Comparison of ENCODE assay signal across 24 mouse cellular contexts in genomic region chr6:138011955-138012354, GRCm38 (mm10).
"Had no signal": no experiment of that assay in that cellular context is flagged by ENCODE, and none has a peak within 500 bp of the region (broad histone marks: within the 10 kb centered on the region; RNA-seq: fewer than 3 reads in every experiment).

No protein-coding gene starts in this region.

- H3K36me3 ChIP-seq: heart, embryonic 10.5 days; heart, embryonic 12.5 days; intestine, embryonic 15.5 days; kidney, embryonic 15.5 days; limb, embryonic 13.5 days; limb, embryonic 15.5 days had no signal

- DNase-seq: forebrain, postnatal 0 days; gastrocnemius, postnatal 14 days; gastrocnemius, postnatal 36 days; heart, adult 18-20 months; heart, postnatal 10 days; heart, postnatal 36 days; kidney, adult 18-20 months; kidney, adult 9 months; kidney, postnatal 14 days; kidney, postnatal 36 days; layer of hippocampus, adult 9-11 months; layer of hippocampus, postnatal 36 days; left cerebral cortex, postnatal 4 days had no signal

- H3K4me3 ChIP-seq: heart, embryonic 10.5 days; heart, embryonic 12.5 days; intestine, embryonic 15.5 days; kidney, embryonic 15.5 days; limb, embryonic 13.5 days; limb, embryonic 15.5 days had no signal

- H3K4me2 ChIP-seq: heart, embryonic 12.5 days; hindbrain, embryonic 14.5 days; intestine, embryonic 15.5 days; kidney, embryonic 15.5 days; limb, embryonic 13.5 days; limb, embryonic 15.5 days had no signal

- H3K27ac ChIP-seq: heart, embryonic 10.5 days; hindbrain, embryonic 14.5 days; intestine, embryonic 15.5 days; kidney, embryonic 15.5 days; kidney, postnatal 0 days; limb, embryonic 13.5 days; limb, embryonic 15.5 days had no signal

- H3K27me3 ChIP-seq: heart, embryonic 12.5 days; intestine, embryonic 15.5 days; kidney, embryonic 15.5 days; limb, embryonic 13.5 days; limb, embryonic 15.5 days had no signal

- H3K4me1 ChIP-seq: heart, embryonic 10.5 days; heart, embryonic 12.5 days; intestine, embryonic 15.5 days; kidney, embryonic 15.5 days; limb, embryonic 13.5 days; limb, embryonic 15.5 days had no signal

- ATAC-seq: forebrain, postnatal 0 days; hindbrain, embryonic 16.5 days; inflammation-experienced regulatory T-cells, adult 6 months; intestine, embryonic 15.5 days; intestine, postnatal 0 days had no signal

- H3K9ac ChIP-seq: forebrain, postnatal 0 days; heart, embryonic 12.5 days; hindbrain, embryonic 14.5 days; intestine, embryonic 15.5 days; kidney, embryonic 15.5 days; limb, embryonic 13.5 days; limb, embryonic 15.5 days had no signal

- H3K9me3 ChIP-seq: heart, embryonic 10.5 days; heart, embryonic 12.5 days; intestine, embryonic 15.5 days; kidney, embryonic 15.5 days; limb, embryonic 15.5 days had no signal
